Mouse (Mus musculus): ENCODE data around the gene Cfap44. TPM values are rescaled to one million over a fixed set of nuclear protein-coding genes. Genes with fewer than 3 reads are reported as not detected.

Cfap44 gene
- not detected for polyA plus RNA-seq (2017; shearing (Covaris generic))

DNA sequence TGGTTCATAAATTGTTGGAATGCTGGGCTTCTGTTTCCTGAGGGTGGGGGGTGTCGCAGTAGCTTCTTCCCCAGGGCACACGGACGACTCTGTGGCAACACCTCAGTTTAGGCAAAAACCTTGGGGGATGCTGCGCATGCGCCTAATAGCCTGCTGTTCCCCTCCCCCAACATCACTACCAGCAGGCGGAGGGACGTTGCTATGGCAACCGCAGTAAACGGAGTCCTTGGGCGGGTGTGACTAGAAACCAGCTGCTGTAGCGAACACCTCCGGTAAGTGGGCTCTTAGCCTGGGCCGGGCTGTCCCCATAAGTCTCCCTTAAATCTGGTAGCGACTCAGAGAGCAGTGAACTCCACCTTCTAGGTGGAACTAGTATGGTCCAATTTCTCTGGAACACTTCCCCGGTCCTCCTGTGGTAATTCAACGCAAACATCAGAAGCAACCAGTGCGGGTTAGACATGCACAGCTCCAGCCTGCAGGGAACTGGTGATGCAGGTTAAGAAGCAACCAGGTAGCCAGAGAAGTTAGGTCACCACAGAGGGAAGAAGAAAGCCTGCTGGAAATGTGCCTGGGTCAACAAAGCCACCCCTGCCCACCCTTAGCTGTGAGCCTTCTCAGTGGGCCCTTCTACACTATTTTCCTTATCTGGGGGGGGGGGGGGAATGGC lies at the start of gene Cfap44:
Gene Cfap44 (plus strand): TSS at position 220 of the 667 bp plus-strand sequence.

DNA sequence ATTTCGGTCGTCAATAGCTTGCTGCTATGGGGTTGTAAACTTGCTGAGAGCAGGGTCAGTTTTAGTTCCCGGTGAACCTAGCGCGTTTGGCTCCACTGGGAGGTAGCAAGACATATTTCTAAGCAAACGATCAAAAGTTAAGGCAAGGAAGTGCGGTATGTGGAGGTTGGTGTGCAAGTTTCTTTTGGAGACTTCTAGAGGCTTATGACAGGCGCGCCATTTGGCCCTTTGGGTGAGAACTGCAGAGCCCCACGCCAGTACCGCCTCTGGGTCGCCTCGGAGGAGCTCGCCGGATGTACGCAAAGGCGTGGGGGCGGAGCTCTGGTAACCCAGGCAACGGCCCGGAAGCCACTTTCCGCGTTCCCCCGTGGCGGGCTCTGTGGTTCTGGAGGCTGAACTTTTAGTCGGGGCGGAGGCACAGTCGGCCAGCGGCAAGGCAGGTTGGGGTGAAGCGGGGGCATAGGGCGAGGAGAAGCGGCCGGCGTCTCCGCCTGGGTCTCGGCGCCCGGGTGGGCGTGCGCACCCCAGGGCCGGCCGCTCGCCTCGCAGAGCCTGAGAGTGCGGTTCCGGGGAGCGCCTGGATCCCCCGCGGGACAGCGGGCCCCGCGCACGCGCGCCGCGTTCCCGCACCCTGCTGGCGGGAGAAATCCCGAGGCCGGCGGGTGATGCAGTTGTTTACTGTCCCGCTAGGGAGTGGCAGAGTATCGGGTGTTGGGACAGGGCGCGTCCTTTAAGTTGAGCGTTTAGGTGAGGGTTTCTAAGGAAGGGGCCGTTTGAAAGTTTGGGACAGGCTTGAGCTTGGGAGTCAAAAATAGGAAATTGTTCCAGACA lies 47.3 kb upstream of the Cfap44 start, which contains the start of gene Spice1:
Gene Spice1 (plus strand): TSS at position 51 of the 831 bp plus-strand sequence.

Other genes with a start within 250 kb of the Cfap44 start
- gene Usf3, start 221.6 kb upstream of the Cfap44 start, polyA plus RNA-seq (2017; shearing (Covaris generic)) = 6.4 TPM
- 116 TPM for gene Sidt1, start 61.6 kb upstream of the Cfap44 start, polyA plus RNA-seq (2017; shearing (Covaris generic))
- 68.6 TPM for gene Spice1, start 47.7 kb upstream of the Cfap44 start, polyA plus RNA-seq (2017; shearing (Covaris generic))
- not detected for gene Boc, start 164.1 kb downstream of the Cfap44 start, polyA plus RNA-seq (2017; shearing (Covaris generic))